Mouse (Mus musculus): Measurements from ENCODE around the gene Idua. TPM values are rescaled to one million over a fixed set of nuclear protein-coding genes. Genes with fewer than 3 reads are reported as not detected.
A peak's percentile ranks its signal among the peaks of the same experiment; 100 is the strongest.
"Not testable (repeated sequence)": the region's sequence is repeated elsewhere in the genome, so short reads cannot be mapped to it uniquely, and the experiment has no call there.

Gene Idua
- 11.5 and 13.3 TPM in 2 replicates for polyA plus RNA-seq (2016; fragmentation: Nextera tagmentation; extraction: Ambion mirVana)

DNA sequence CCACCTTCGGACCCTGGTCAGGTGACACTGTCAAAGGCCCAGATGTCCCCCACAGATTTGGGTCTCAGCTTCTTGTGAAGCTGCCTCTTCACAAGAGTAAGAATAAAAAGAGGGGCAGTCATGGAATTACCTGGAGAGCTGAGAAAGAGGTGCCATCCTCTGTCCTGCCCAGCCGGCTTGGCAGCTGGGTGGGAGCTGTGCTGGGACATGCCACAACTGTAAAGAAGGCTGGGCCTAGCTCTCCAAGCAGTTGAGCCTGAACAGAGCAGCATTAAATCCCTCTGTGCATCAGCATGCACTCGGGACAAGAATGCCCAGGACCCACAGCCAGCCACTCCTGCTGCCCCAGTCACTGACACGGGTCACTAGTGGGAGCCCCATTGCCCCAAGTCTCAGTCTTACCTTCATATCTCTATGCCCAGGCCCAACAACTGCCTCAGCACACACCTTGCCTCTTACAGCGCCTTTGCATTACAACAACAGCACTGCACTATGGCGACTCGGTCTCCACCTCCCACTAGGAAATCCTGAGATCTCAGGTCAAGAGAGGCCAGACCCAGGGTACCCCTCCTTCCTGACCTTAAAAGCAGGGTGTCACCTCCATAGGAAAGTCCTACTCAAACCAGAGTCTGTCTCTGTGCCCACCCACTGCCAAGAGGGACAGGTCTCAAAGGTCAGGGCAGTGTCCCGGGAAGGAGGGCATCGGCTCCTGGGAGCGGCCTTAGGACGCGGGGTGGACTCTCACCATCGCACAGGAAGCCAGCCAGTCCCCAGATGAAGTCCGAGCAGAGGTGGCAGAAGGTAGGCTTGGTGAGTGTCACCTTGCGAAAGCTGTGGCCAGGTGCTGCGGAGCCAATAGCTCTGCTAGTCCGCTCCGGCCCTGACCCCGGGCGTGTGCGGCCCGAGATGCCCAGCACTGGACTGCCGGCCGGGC is at the start of gene Idua:
Idua (plus strand) TSS at position 634 of the 934 bp plus-strand sequence.
- Histone ChIP-seq H3K27me3 (ENCODE audit: low read depth, poor library complexity, severe bottlenecking) (peaks cover 3% of the 10 kb centered on the region; the same call in 1 of the 2 replicates), H3K27ac (replicated peaks) (peak within 1 kb of the TSS; percentile 86), H3K36me3 (peaks cover 30% of the 10 kb centered on the region), H3K4me1 (peaks cover 28% of the 10 kb centered on the region), H3K4me3 (peak within 1 kb of the TSS; percentile 90), H3K9me3 (replicated peaks) (no peaks in the 10 kb centered on the region)
- WGBS: 11% methylated on average over 24 of the region's 24 CpGs
- no peak for DNase-seq (ENCODE audit: low spot score)

DNA sequence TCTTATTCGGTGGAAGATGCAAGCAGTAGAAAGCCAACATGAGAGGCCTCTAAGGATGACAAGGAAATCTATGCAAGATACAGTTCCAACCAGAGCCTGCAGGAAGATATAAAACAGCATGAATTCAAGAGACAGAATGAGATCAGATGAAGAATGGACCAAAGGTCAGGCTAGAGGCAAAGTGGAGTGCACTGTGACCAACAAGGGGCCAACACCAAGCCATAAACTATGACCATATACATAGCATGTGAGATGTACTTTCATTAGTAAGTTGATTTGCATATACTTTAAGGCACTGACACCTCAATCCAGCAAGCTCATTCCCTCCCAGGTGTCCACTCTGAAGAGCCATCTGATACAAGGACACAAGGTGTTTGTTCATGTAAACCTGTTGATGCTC is 49.7 kb upstream of the Idua start:
- Histone ChIP-seq H3K27me3 (ENCODE audit: low read depth, poor library complexity, severe bottlenecking) (no peaks in the 10 kb centered on the region), H3K4me1 (no peaks in the 10 kb centered on the region), H3K36me3 (peaks cover 98% of the 10 kb centered on the region), H3K9me3 (replicated peaks) (no peaks in the 10 kb centered on the region), H3K4me3 (no peak overlapping the region), H3K27ac (replicated peaks) (no peak overlapping the region)
- WGBS: 100% methylated on average over 1 of the region's 1 CpGs
- DNase-seq (ENCODE audit: low spot score): no peak

DNA sequence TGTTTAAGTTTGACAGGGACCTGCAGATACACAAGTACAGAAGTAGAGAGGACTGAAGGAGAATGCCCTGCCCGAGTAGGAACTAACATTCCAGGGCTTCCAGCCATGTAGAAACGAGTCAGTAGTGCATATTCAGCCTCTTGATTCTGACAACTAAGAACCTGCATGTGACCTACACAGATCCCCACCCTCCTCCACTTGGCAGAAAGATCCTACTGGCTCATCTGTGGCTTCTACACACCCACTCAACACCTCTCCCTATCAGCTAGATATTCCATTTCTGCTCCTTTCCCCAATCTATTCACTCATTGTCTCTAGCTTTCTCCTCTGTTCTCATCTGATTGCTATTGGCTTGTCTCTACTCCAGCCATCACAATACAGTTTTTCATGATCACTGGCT is 38.3 kb upstream of the Idua start:
- Histone ChIP-seq H3K27ac (replicated peaks) (no peak overlapping the region), H3K4me3 (no peak overlapping the region), H3K27me3 (ENCODE audit: low read depth, poor library complexity, severe bottlenecking) (no peaks in the 10 kb centered on the region), H3K4me1 (no peaks in the 10 kb centered on the region), H3K36me3 (peaks cover 74% of the 10 kb centered on the region), H3K9me3 (replicated peaks) (no peaks in the 10 kb centered on the region)
- DNase-seq (ENCODE audit: low spot score): no peak
- WGBS: 82% methylated on average over 2 of the region's 2 CpGs

DNA sequence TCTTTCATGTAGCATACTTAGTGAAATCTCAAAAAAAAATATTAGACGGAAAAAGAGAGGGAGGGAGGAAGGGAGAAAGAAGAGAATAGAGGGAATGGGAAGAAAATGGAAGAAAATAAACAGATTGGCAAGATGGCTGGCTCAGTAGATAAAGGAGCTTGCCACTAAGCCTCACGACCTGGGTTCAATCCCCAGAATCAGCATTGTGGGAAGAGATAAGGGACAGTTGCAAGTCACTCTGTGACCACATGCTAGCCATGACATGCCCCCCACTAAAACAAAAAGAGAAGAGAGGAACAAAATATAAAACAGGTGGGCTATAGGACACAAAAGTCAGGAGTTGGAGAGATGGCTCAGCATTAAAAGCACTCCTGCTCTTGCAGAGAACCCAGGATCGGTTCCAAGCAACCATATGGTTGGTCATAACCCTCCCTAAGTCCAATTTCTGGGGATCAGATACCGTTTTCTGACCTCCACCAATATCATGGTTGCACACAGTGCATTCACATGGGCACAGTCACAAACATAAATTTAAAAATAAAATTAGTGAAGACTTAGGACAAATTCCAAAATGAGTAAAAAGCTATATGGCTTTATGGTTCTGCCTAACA is 34.0 kb upstream of the Idua start:
- H3K9me3 ChIP-seq (replicated peaks): no peaks in the 10 kb centered on the region
- H3K27ac ChIP-seq (replicated peaks): no peak overlapping the region
- peaks cover 26% of the 10 kb centered on the region for H3K4me1 ChIP-seq
- H3K27me3 ChIP-seq (ENCODE audit: low read depth, poor library complexity, severe bottlenecking): no peaks in the 10 kb centered on the region
- H3K36me3 ChIP-seq: peaks cover 37% of the 10 kb centered on the region
- no peak overlapping the region for H3K4me3 ChIP-seq
- 84% methylated on average over 4 of the region's 4 CpGs for WGBS
- no peak for DNase-seq (ENCODE audit: low spot score)

DNA sequence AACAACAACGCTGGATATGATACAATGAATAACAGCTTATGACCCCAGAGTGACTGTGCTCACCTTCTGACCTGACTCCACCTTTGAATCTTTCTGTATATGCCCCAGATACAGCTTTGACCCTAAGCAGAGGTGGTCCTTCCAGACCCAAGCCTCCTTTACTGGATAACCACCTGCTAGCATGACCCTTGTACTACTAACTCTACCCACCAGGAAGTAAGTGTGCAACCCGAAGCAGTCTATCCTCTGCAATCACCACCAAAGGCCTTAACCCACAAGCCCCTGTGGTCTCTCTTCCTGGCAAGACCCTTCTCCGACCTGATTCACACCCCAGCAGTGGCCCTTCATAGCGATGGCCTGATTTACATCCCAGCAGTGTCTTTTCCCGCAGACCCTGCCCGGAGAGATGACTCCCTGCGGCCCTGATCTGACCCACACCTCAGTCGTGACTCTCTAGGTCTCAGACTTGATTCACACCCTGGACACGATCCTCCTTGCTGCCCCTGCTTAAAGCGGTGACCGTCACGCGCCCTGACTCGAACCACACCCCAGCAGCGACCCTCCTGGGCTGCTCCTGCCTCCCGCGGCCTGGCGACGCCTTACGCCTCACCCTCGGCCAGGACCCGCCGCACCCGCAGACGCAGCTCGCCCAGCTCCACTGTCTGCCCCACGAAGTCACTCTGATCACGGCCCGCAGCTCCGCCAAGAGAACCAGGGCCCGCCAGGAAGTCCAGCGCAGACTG is 31.1 kb upstream of the Idua start:
- Histone ChIP-seq H3K4me1 (peaks cover 26% of the 10 kb centered on the region), H3K4me3 (peak overlapping the region; percentile 88), H3K27ac (replicated peaks) (peak overlapping the region; percentile 93), H3K27me3 (ENCODE audit: low read depth, poor library complexity, severe bottlenecking) (no peaks in the 10 kb centered on the region), H3K36me3 (peaks cover 8% of the 10 kb centered on the region), H3K9me3 (replicated peaks) (no peaks in the 10 kb centered on the region)
- WGBS: 3% methylated on average over 32 of the region's 32 CpGs
- DNase-seq (ENCODE audit: low spot score): no peak

DNA sequence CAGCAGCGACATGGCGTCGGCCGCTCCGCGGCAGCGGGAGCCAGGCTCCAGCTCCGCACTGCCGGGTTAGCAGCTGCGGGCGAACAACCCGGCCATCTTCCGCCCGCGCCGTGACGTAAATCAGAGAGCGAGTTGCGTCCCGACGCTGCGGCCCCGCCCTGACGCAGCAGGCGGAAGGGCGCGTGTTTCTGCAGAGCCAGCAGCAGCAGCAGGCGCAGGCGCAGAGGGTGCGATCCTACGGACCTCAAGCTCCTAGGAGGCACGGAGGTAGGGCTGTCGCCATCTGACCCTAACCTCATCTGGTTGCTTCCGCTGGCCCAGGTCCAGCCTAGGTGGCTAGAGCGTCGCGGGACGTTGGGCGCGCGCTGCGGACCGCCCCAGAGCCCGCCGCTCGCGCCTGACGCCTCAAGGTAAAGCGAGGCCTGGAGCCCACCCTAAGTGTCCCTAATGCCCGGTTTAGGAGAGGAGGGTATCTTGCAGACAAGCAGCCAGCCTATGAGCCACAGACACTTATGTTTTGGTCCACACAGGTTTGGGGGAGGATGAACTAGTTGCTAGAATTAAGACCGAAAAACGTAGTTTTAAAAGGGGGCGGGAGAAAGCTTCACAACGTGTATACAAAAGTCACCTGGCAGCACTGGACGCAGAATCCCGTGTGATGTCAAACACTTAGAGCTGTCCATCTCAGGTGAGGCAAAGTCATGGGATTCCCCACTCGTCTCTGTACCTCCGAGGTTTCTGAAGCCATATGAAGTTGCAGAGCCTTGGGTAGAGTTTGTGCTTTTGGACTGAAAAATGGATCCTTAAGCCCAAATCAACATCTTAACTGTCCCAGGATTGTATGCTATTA is 30.3 kb upstream of the Idua start, which contains the start of the genes Gak and Tmem175:
Gak (minus strand) TSS at position 122 of the 850 bp plus-strand sequence.
Tmem175 (plus strand) TSS at position 137 of the 850 bp plus-strand sequence.
- peaks cover under 1% of the 10 kb centered on the region; the same call in 1 of the 2 replicates for H3K36me3 ChIP-seq
- no peaks in the 10 kb centered on the region for H3K27me3 ChIP-seq (ENCODE audit: low read depth, poor library complexity, severe bottlenecking)
- WGBS: 1% methylated on average over 58 of the region's 58 CpGs

DNA sequence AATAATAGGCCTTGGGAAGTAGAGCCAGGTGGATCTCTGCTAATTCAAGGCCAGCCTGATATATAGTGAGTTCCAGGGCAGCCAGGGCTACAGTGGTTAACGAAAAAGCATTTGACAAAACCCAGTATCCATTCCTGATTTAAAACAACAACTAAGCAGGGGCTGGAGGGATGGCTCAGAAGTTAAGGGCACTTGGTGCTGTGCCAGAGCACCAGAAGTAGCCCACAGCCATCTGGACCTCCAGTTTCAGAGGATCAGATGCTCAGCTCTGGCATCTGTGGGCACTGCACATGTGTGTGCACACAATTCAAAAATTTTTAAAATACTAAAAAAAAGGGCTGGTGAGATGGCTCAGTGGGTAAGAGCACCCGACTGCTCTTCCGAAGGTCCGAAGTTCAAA is 26.5 kb upstream of the Idua start:
- DNase-seq (ENCODE audit: low spot score): no peak
- H3K27ac ChIP-seq (replicated peaks): no peak overlapping the region
- WGBS: 84% methylated on average over 4 of the region's 4 CpGs
- no peaks in the 10 kb centered on the region for H3K36me3 ChIP-seq
- no peak overlapping the region for H3K4me3 ChIP-seq
- H3K9me3 ChIP-seq (replicated peaks): no peaks in the 10 kb centered on the region
- H3K4me1 ChIP-seq: peaks cover 13% of the 10 kb centered on the region
- no peaks in the 10 kb centered on the region for H3K27me3 ChIP-seq (ENCODE audit: low read depth, poor library complexity, severe bottlenecking)

More for the DNA sequence above, 30.3 kb upstream of the Idua start, which contains the start of the genes Gak and Tmem175:
- H3K4me3 ChIP-seq: peak within 1 kb of the TSS; percentile 88
- H3K4me1 ChIP-seq: peaks cover 26% of the 10 kb centered on the region
- peak; percentile 93 for DNase-seq (ENCODE audit: low spot score)
- H3K27ac ChIP-seq (replicated peaks): peak within 1 kb of the TSS; percentile 93
- no peaks in the 10 kb centered on the region for H3K9me3 ChIP-seq (replicated peaks)

DNA sequence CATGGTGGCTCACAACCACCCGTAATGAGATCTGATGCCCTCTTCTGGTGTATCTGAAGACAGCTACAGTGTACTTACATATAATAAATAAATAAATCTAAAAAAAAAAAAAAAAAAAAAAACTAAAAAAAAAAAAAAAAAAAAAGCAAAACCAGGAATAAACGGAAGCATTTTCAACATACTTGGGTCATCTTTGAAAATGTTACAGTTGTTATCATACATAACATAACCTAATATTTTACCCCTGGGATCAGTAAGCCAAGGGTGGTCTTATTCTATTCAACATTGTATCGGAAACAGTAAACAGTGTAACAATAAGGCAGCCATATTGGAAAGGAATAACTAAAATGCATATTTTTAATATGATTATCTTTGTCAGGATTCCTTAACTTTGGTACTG is 26.0 kb upstream of the Idua start:
- not testable (repeated sequence) for H3K9me3 ChIP-seq (replicated peaks); H3K27ac ChIP-seq (replicated peaks); H3K36me3 ChIP-seq; DNase-seq (ENCODE audit: low spot score); H3K4me3 ChIP-seq; H3K4me1 ChIP-seq; H3K27me3 ChIP-seq (ENCODE audit: low read depth, poor library complexity, severe bottlenecking)
- 86% methylated on average over 3 of the region's 3 CpGs for WGBS

DNA sequence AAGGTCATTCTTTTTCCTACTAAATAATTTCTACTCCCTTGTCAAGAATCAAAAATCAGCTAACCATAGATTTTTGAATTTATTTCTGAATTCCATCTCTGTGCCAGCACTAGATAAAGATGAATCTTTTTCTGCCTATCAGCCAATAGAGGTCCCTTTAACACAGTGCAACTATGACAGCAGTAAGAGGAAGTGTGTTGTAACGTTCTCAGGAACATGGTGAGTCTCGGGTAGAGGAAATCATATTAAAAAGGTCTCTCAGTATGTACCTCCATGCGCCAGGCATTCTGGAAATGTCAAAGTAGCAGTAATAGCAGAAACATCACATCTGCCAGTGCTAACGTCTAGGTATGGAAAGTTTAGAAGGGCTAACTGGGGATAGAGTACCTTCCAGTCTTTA is 24.0 kb upstream of the Idua start:
- no peak for DNase-seq (ENCODE audit: low spot score)
- H3K36me3 ChIP-seq: 0 out of 2 replicates have a peak, but pooled peaks cover 6% of the 10 kb centered on the region
- no peaks in the 10 kb centered on the region for H3K9me3 ChIP-seq (replicated peaks)
- H3K4me3 ChIP-seq: no peak overlapping the region
- WGBS: 79% methylated on average over 4 of the region's 4 CpGs
- H3K27me3 ChIP-seq (ENCODE audit: low read depth, poor library complexity, severe bottlenecking): no peaks in the 10 kb centered on the region
- no peak overlapping the region for H3K27ac ChIP-seq (replicated peaks)
- H3K4me1 ChIP-seq: no peaks in the 10 kb centered on the region

DNA sequence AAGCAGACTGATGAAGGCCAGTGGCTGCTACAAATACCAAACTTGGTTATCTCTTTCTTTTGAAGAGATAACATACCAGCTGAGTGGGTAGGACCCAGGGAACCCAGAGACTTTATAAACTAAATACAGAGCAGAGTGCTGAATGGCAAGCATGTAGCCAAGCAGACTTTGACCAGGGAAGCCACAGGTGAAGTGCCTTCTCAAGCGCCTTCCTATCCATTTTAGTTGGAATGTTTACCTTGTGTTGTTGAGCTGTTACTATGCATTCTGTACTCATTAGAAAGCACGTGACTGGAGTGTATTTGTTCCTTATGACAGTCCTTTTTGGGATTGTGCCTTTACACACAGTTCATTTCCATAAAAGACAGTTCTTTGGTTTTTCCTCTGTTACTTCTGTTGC is 16.5 kb upstream of the Idua start:
- WGBS: 83% methylated on average over 2 of the region's 2 CpGs
- no peaks in the 10 kb centered on the region for H3K9me3 ChIP-seq (replicated peaks)
- H3K4me1 ChIP-seq: no peaks in the 10 kb centered on the region
- no peak overlapping the region for H3K4me3 ChIP-seq
- no peaks in the 10 kb centered on the region for H3K27me3 ChIP-seq (ENCODE audit: low read depth, poor library complexity, severe bottlenecking)
- H3K27ac ChIP-seq (replicated peaks): no peak overlapping the region
- H3K36me3 ChIP-seq: peaks cover 62% of the 10 kb centered on the region
- DNase-seq (ENCODE audit: low spot score): no peak

DNA sequence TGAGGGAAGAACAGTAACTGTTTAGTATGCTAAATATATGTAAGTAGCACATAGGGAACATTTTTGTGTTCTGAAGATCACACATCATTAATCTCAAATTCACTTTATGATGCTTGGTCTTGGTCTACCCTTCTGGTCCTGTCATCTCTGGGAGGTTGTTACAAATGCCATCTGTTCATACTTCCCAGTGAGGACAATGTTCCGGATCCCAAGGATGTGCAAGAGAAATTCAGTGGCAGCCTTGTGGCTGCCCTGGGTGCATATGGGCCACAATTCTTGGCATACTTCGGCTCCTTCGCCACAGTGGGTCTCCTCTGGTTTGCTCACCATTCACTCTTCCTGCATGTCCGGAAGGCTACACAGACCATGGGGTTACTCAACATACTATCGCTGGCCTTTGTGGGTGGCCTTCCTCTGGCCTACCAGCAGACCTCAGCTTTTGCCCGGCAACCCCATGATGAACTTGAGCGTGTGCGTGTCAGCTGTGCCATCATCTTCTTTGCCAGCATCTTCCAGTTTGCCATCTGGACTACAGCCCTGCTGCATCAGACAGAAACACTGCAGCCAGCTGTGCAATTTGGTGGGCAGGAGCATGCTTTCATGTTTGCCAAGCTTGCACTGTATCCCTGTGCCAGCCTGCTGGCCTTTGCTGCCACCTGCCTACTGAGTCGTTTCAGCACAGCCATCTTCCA is 14.3 kb upstream of the Idua start:
- H3K36me3 ChIP-seq: peaks cover 78% of the 10 kb centered on the region
- H3K4me3 ChIP-seq: no peak overlapping the region
- no peak overlapping the region for H3K27ac ChIP-seq (replicated peaks)
- no peak for DNase-seq (ENCODE audit: low spot score)
- no peaks in the 10 kb centered on the region for H3K9me3 ChIP-seq (replicated peaks)
- no peaks in the 10 kb centered on the region for H3K4me1 ChIP-seq
- WGBS: 93% methylated on average over 9 of the region's 9 CpGs
- no peaks in the 10 kb centered on the region for H3K27me3 ChIP-seq (ENCODE audit: low read depth, poor library complexity, severe bottlenecking)
